Mouse (Mus musculus) cerebellum, adult 2 months (tissue): ENCODE results near the gene Inpp5f. TPM values are rescaled to one million over a fixed set of nuclear protein-coding genes. Genes with fewer than 3 reads are reported as not detected.
"Not testable (repeated sequence)": the region's sequence is repeated elsewhere in the genome, so short reads cannot be mapped to it uniquely, and the experiment has no call there.

Experiments used
- DNase-seq, 2 experiments: peaks; one replicate each; pipeline ENCODE4 v3.0.0; 2021
- H3K27ac ChIP-seq: fragments of 200-500 bp; 2 replicates; pipeline ENCODE4 v1.5.1; 2012; ENCODE audit warnings: low read length, control low read depth, inconsistent platforms; ENCODE audit not compliant: insufficient read depth
- H3K27me3 ChIP-seq: fragments of 200-500 bp; 2 replicates; pipeline ENCODE4 v1.6.1; 2012; ENCODE audit warnings: inconsistent platforms, mild to moderate bottlenecking, low read length, moderate library complexity; ENCODE audit not compliant: control insufficient read depth, insufficient read depth
- H3K4me1 ChIP-seq: fragments of 200-500 bp; 2 replicates; pipeline ENCODE4 v1.6.1; 2011; ENCODE audit warnings: low read length; ENCODE audit not compliant: control insufficient read depth, insufficient read depth
- H3K4me3 ChIP-seq: fragments of 200-500 bp; replicated peaks from 2 replicates; pipeline ENCODE3; 2011; ENCODE audit warnings: mild to moderate bottlenecking, low read depth, low read length, control low read depth; ENCODE audit not compliant: insufficient read depth
- CTCF ChIP-seq: fragments of 200-500 bp; IDR thresholded peaks from 2 replicates; pipeline ENCODE4 v1.5.1; 2011; ENCODE audit warnings: low read depth, mild to moderate bottlenecking, control low read depth, low read length, moderate library complexity, borderline replicate concordance; ENCODE audit not compliant: insufficient read depth
- POLR2A ChIP-seq: fragments of 200-500 bp; IDR thresholded peaks from 2 replicates; pipeline ENCODE4 v1.6.1; 2011; ENCODE audit warnings: low read length, control low read depth, borderline replicate concordance; ENCODE audit not compliant: insufficient read depth
- WGBS: fragments of 180-500 bp; shearing (Covaris S2); methylation state at CpG from one replicate; pipeline ENCODE4 v1.1.7; 2018; 5-methylcytosine and 5-hydroxymethylcytosine counted together
- polyA plus RNA-seq: library from polyadenylated mRNA; depleted of rRNA; stranded (reverse); fragments of >200 nt; gene quantifications from 2 replicates; pipeline ENCODE4 v1.2.3, GENCODE M21; 2012

Gene Inpp5f
- polyA plus RNA-seq, 1 experiment = 104 TPM

GRCm38 (mm10) chr7:128601826-128602225, 9.3 kb upstream of the Inpp5f start:
- DNase-seq = no peak
- WGBS = 77% methylated on average over 5 of the region's 5 CpGs
- no peak overlapping the region for H3K4me3 ChIP-seq
- TF ChIP-seq POLR2A = no peak
- TF ChIP-seq CTCF = no peak
- H3K27ac ChIP-seq = no peak overlapping the region
- H3K4me1 ChIP-seq = no peaks in the 10 kb centered on the region
- H3K27me3 ChIP-seq = no peaks in the 10 kb centered on the region

GRCm38 (mm10) chr7:128609936-128610335, 1.2 kb upstream of the Inpp5f start:
- H3K4me3 ChIP-seq, H3K4me1 ChIP-seq, H3K27me3 ChIP-seq, DNase-seq, H3K27ac ChIP-seq: not testable (repeated sequence)
- 96% methylated on average over 8 of the region's 9 CpGs for WGBS

- WGBS = 86% methylated on average over 6 of the region's 6 CpGs
- TF ChIP-seq CTCF (no peak), POLR2A (no peak)
- Histone ChIP-seq H3K27ac (peak overlapping the region; percentile 77), H3K4me3 (peak overlapping the region; percentile 94), H3K4me1 (no peaks in the 10 kb centered on the region; the same call in 1 of the 2 replicates), H3K27me3 (no peaks in the 10 kb centered on the region)
- DNase-seq = no peak
Measured at GRCm38 (mm10) chr7:128610490-128610889, 638 bp upstream of the Inpp5f start.

GRCm38 (mm10) chr7:128611799-128612411, 777 bp downstream of the Inpp5f start:
- H3K27ac ChIP-seq = peak overlapping the region; percentile 77
- WGBS = 15% methylated on average over 22 of the region's 22 CpGs

GRCm38 (mm10) chr7:128612521-128613181, 1.5 kb downstream of the Inpp5f start:
- TF ChIP-seq CTCF (no peak), POLR2A (no peak)
- DNase-seq = no peak
- 88% methylated on average over 12 of the region's 12 CpGs for WGBS
- H3K4me3 ChIP-seq = peak overlapping the region; percentile 15
- no peak overlapping the region; the same call in 1 of the 2 replicates for H3K27ac ChIP-seq
- peaks cover 6% of the 10 kb centered on the region; the same call in 1 of the 2 replicates for H3K4me1 ChIP-seq
- H3K27me3 ChIP-seq = no peaks in the 10 kb centered on the region

More at GRCm38 (mm10) chr7:128611799-128612411, 777 bp downstream of the Inpp5f start:
- TF ChIP-seq POLR2A (no peak), CTCF (no peak)
- H3K4me1 ChIP-seq = peaks cover under 1% of the 10 kb centered on the region; the same call in 1 of the 2 replicates
- peak overlapping the region; percentile 94 for H3K4me3 ChIP-seq
- no peak for DNase-seq
- H3K27me3 ChIP-seq = no peaks in the 10 kb centered on the region

- 90% methylated on average over 2 of the region's 2 CpGs for WGBS
- Histone ChIP-seq H3K27ac (no peak overlapping the region), H3K27me3 (no peaks in the 10 kb centered on the region), H3K4me1 (peaks cover 6% of the 10 kb centered on the region; the same call in 1 of the 2 replicates), H3K4me3 (no peak overlapping the region)
- TF ChIP-seq POLR2A (no peak), CTCF (no peak)
- no peak for DNase-seq
Measured at GRCm38 (mm10) chr7:128613578-128613977, 2.5 kb downstream of the Inpp5f start.

GRCm38 (mm10) chr7:128617587-128617986, 6.5 kb downstream of the Inpp5f start:
- no peak overlapping the region for H3K4me3 ChIP-seq
- peak overlapping the region; percentile 21; the same call in 1 of the 2 replicates for H3K27ac ChIP-seq
- no peaks in the 10 kb centered on the region for H3K27me3 ChIP-seq
- TF ChIP-seq POLR2A (no peak), CTCF (no peak)
- peaks cover 15% of the 10 kb centered on the region; the same call in 1 of the 2 replicates for H3K4me1 ChIP-seq
- WGBS = 93% methylated on average over 1 of the region's 1 CpGs
- no peak for DNase-seq

GRCm38 (mm10) chr7:128620178-128620577, 9.1 kb downstream of the Inpp5f start:
- DNase-seq = no peak
- H3K4me3 ChIP-seq = no peak overlapping the region
- H3K27me3 ChIP-seq = no peaks in the 10 kb centered on the region
- peaks cover 15% of the 10 kb centered on the region; the same call in 1 of the 2 replicates for H3K4me1 ChIP-seq
- 97% methylated on average over 1 of the region's 1 CpGs for WGBS
- no peak overlapping the region for H3K27ac ChIP-seq
- TF ChIP-seq POLR2A (no peak), CTCF (no peak)
